Mouse (Mus musculus): ENCODE results near the gene Olfr767.
"Not testable (repeated sequence)": the region's sequence is repeated elsewhere in the genome, so short reads cannot be mapped to it uniquely, and the experiment has no call there.

Olfr767 gene

DNA sequence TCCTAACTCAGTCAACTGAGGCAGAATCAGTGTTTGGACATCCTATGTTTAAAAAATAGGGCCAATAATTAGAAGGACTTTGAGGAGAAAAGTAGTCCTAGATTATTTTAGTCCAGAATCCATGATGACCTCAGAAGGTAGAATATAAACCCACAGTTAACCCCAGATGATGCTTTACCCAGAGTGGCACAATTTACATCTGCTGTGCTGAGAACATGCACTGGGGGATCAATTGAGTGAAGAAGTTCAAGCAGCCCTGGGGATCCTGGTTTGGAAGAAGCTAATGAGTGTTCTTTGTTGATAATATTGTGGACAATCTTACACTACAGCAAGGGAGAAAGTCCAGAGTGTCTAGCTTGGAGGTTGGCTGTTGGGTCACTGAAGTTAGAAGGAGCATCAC is at the start of gene Olfr767:
Gene Olfr767 (minus strand): TSS at position 101 of the 400 bp plus-strand sequence.
- DNase-seq = not testable (repeated sequence)

DNA sequence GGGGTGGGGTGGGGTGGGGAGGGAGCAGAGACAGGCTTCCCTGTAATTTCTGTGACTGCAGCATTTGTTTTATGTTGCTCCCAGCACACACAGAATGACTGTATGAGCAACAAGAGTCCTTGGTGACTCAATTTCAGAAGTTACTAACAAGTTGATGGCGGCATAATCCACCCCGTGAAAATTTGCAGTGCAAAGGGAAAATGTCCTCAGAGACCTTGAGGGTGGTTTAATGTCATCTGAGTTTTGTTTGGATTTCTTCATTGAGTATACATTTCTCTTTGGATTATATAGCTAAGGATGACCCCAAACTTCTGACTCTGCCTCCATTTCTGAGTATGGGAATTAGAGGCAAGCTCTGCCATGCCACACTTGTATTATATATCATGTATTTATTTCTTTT is 35.1 kb upstream of the Olfr767 start, which contains the start of gene Olfr769:
Gene Olfr769 (minus strand): TSS at position 101 of the 400 bp plus-strand sequence.
- DNase-seq = no peak

DNA sequence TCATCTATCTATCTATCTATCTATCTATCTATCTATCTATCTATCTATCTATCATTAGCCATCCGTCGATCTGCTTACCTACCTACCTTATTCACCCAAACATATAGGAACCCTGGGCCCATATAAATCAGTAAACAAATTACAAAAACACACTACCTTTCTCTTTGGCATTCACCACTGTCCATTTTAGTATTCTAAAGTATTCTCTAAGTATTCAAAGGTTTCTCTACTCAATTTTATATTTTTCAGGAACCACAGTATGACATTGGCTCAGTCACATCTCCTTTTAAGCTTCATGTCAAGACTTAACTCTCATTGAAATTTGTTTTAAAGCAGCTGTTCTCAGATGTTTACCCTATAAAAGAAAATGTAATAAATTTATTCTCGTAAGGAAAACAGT is 32.4 kb upstream of the Olfr767 start:
- DNase-seq = no peak

DNA sequence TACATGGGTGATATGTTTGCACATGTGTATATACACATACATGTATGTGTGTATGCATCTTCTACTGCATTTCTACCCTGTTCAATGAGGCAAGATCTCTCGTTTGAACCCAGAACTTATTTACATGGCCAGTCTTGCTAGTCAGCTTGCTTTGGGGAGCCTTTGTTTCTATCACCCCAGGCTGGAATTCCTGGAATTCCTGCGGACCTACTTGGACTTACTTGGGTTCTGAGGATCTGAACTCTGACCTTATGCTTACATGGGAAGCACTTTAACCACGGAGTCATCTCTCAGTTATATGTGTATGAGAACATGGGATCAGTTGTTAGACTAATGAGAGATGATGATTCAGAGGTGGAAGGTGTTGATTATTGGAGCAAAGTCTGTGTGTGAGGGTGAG is 18.5 kb upstream of the Olfr767 start:
- DNase-seq = no peak

DNA sequence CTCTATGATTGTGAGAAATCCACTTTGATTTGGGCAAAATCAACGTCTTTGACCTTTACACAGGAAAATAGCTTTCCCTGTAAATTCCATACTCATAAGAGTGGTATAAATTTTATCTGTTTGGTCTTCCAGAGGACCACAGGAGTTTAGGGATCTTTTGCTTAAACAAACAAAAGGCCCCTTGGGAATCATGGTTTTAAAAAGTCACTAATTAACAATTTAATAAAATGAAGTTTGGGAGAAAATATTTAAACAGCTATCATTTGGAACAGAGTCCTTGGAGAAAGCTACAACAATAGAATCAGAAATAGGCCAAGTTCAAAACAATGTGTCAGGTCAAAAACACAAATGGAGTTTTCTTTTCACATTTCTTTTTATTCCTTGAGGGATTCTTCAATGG is 16.6 kb upstream of the Olfr767 start, which contains the start of gene Olfr768:
Gene Olfr768 (minus strand): TSS at position 101 of the 400 bp plus-strand sequence.
- DNase-seq = no peak

GRCm38 (mm10) chr10:129068877-129069276 is 13.8 kb downstream of the Olfr767 start, which contains the start of gene Olfr766-ps1:
TSS of gene Olfr766-ps1 (minus strand) at chr10:129068977.
- DNase-seq = no peak

DNA sequence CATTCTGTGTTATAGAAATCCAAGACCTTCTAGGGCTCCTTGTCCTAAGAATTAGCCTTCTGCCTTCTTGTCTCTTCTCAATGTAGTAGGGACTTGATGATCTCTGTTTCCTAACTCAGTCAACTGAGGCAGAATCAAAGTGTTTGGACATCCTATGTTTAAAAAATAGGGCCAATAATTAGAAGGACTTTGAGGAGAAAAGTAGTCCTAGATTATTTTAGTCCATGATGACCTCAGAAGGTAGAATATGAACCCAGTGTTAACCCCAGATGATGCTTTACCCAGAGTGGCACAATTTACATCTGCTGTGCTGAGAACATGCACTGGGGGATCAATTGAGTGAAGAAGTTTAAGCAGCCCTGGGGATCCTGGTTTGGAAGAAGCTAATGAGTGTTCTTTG is 32.8 kb downstream of the Olfr767 start, which contains the start of gene Olfr765:
Gene Olfr765 (minus strand): TSS at position 101 of the 400 bp plus-strand sequence.
- DNase-seq = not testable (repeated sequence)

GRCm38 (mm10) chr10:129039796-129040195 is 42.9 kb downstream of the Olfr767 start, which contains the start of gene Olfr764-ps1:
TSS of gene Olfr764-ps1 (minus strand) at chr10:129039896.
- no peak for DNase-seq

- no peak for DNase-seq
Measured at GRCm38 (mm10) chr10:129028343-129028742, 54.4 kb downstream of the Olfr767 start.

- no peak for DNase-seq
Measured at GRCm38 (mm10) chr10:129026018-129026662, 56.6 kb downstream of the Olfr767 start.
